Mouse (Mus musculus) heart, embryonic 14.5 days (tissue): ENCODE measurements around the gene Carm1. TPM values are rescaled to one million over a fixed set of nuclear protein-coding genes. Genes with fewer than 3 reads are reported as not detected.
"Not testable (repeated sequence)": the region's sequence is repeated elsewhere in the genome, so short reads cannot be mapped to it uniquely, and the experiment has no call there.

Source experiments
- ATAC-seq: fragments of 200-750 bp; cut with Nextera tagmentation; 2 replicates; pipeline ENCODE4 v1.8.0; 2017; ENCODE audit warnings: low read depth, moderate TSS enrichment; ENCODE audit not compliant: insufficient number of reproducible peaks, insufficient read depth, low FRiP score
- H3K27ac ChIP-seq, 2 experiments: fragments of 200-500 bp in 1 of 2; fragments of 300-500 bp in 1 of 2; sonication (generic) in 1 of 2; replicated peaks in 1 of 2; 2 replicates each; pipeline ENCODE4 v1.5.1; 2012 to 2014; ENCODE audit warnings: low read depth in 2 of 2, low read length in 2 of 2, control low read depth in 1 of 2, mild to moderate bottlenecking in 1 of 2, mixed read lengths in 1 of 2; ENCODE audit not compliant: control insufficient read depth in 1 of 2, insufficient read depth in 1 of 2
- H3K27me3 ChIP-seq: fragments of 300-500 bp; sonication (generic); 2 replicates; pipeline ENCODE4 v1.6.1; 2014; ENCODE audit warnings: mild to moderate bottlenecking, low read length, control low read depth; ENCODE audit not compliant: control insufficient read depth, insufficient read depth
- H3K36me3 ChIP-seq: fragments of 300-500 bp; sonication (generic); 2 replicates; pipeline ENCODE4 v1.6.1; 2014; ENCODE audit warnings: mild to moderate bottlenecking, control low read depth, low read length, mixed read lengths; ENCODE audit not compliant: control insufficient read depth, insufficient read depth
- H3K4me1 ChIP-seq, 2 experiments: fragments of 200-500 bp in 1 of 2; fragments of 300-500 bp in 1 of 2; sonication (generic) in 1 of 2; 2 replicates each; pipeline ENCODE4 v1.6.1; 2012 to 2014; ENCODE audit warnings: low read length in 2 of 2, control low read depth in 1 of 2, mixed read lengths in 1 of 2; ENCODE audit not compliant: control insufficient read depth in 2 of 2, insufficient read depth in 2 of 2
- H3K4me2 ChIP-seq: fragments of 300-500 bp; sonication (generic); 2 replicates; pipeline ENCODE4 v1.6.1; 2014; ENCODE audit warnings: mild to moderate bottlenecking, low read length
- H3K4me3 ChIP-seq, 2 experiments: fragments of 200-500 bp in 1 of 2; fragments of 300-500 bp in 1 of 2; sonication (generic) in 1 of 2; 2 replicates each; pipeline ENCODE4 v1.5.1; 2012 to 2014; ENCODE audit warnings: low read length in 2 of 2, mild to moderate bottlenecking in 2 of 2, control low read depth in 1 of 2, low read depth in 1 of 2, moderate library complexity in 1 of 2; ENCODE audit not compliant: control insufficient read depth in 1 of 2, insufficient read depth in 1 of 2
- H3K9ac ChIP-seq: fragments of 300-500 bp; sonication (generic); 2 replicates; pipeline ENCODE4 v1.6.1; 2014; ENCODE audit warnings: mild to moderate bottlenecking, low read length
- H3K9me3 ChIP-seq: fragments of 300-500 bp; sonication (generic); 2 replicates; pipeline ENCODE4 v1.6.1; 2016; ENCODE audit warnings: low read length, control low read depth; ENCODE audit not compliant: control insufficient read depth
- WGBS: fragments of 180-500 bp; shearing (Covaris S2); extraction: QIAGEN DNeasy Blood & Tissue Kit; methylation state at CpG from one replicate; pipeline ENCODE4 v1.1.7; 2014; 5-methylcytosine and 5-hydroxymethylcytosine counted together
- polyA plus RNA-seq: library from polyadenylated mRNA; unstranded; fragments of >200 nt; fragmentation: Nextera tagmentation; extraction: Ambion mirVana; gene quantifications from 2 replicates; pipeline ENCODE4 v1.2.1, GENCODE M21; 2014

Gene Carm1
- polyA plus RNA-seq, 1 experiment from 2014 or later = 38.1 TPM

- ATAC-seq = no peak
- H3K4me1 ChIP-seq = peaks cover 10 to 12% of the 10 kb centered on the region in 2 experiments
These were observed 37.8 kb upstream of the Carm1 start for GRCm38 (mm10) chr9:21508871-21509404.

GRCm38 (mm10) chr9:21509772-21510688 is 36.7 kb upstream of the Carm1 start, which contains the start of gene Tmed1:
TSS of gene Tmed1 (minus strand) at chr9:21510252.
- H3K9ac ChIP-seq = peak within 1 kb of the TSS; percentile 73
- H3K27me3 ChIP-seq = no peaks in the 10 kb centered on the region
- H3K36me3 ChIP-seq = peaks cover 40% of the 10 kb centered on the region
- no peaks in the 10 kb centered on the region for H3K9me3 ChIP-seq
- under 1% methylated on average over 44 of the region's 44 CpGs for WGBS
- peak within 1 kb of the TSS; percentile 76 for H3K4me2 ChIP-seq
- ATAC-seq = peak; percentile 94
- peak within 1 kb of the TSS; percentile 91 to 94 for H3K27ac ChIP-seq
- peaks cover 10 to 12% of the 10 kb centered on the region in 2 experiments for H3K4me1 ChIP-seq
- H3K4me3 ChIP-seq = peak within 1 kb of the TSS; percentile 55 to 93

More at GRCm38 (mm10) chr9:21508871-21509404, 37.8 kb upstream of the Carm1 start:
- Histone ChIP-seq H3K9ac (peak overlapping the region; percentile 73), H3K36me3 (peaks cover 51% of the 10 kb centered on the region), H3K4me2 (peak overlapping the region; percentile 76), H3K27me3 (no peaks in the 10 kb centered on the region), H3K4me3 (peak overlapping the region; percentile 55 to 93; a peak in 3 of 4 replicates), H3K27ac (no peak overlapping the region), H3K9me3 (no peaks in the 10 kb centered on the region)
- 79% methylated on average over 7 of the region's 7 CpGs for WGBS

GRCm38 (mm10) chr9:21510689-21511015 is 36.0 kb upstream of the Carm1 start:
- no peak for ATAC-seq
- Histone ChIP-seq H3K4me2 (peak overlapping the region; percentile 76), H3K9me3 (no peaks in the 10 kb centered on the region), H3K9ac (peak overlapping the region; percentile 73), H3K4me3 (peak overlapping the region; percentile 55 to 93), H3K27ac (peak overlapping the region; percentile 87 to 91), H3K27me3 (no peaks in the 10 kb centered on the region), H3K4me1 (peaks cover 10 to 12% of the 10 kb centered on the region in 2 experiments), H3K36me3 (peaks cover 34% of the 10 kb centered on the region)
- 2% methylated on average over 7 of the region's 7 CpGs for WGBS

GRCm38 (mm10) chr9:21511052-21511451 is 35.6 kb upstream of the Carm1 start:
- Histone ChIP-seq H3K9ac (peak overlapping the region; percentile 73), H3K27me3 (no peaks in the 10 kb centered on the region), H3K9me3 (no peaks in the 10 kb centered on the region), H3K4me3 (peak overlapping the region; percentile 55 to 93; a peak in 2 of 4 replicates), H3K36me3 (peaks cover 30% of the 10 kb centered on the region), H3K27ac (peak overlapping the region; percentile 87 to 91), H3K4me2 (peak overlapping the region; percentile 76), H3K4me1 (peaks cover 10 to 12% of the 10 kb centered on the region in 2 experiments)
- WGBS = 79% methylated on average over 9 of the region's 9 CpGs
- ATAC-seq = no peak

GRCm38 (mm10) chr9:21513466-21513865 is 33.2 kb upstream of the Carm1 start:
- H3K4me3 ChIP-seq = no peak overlapping the region
- no peak overlapping the region for H3K27ac ChIP-seq
- peaks cover 10 to 12% of the 10 kb centered on the region in 2 experiments for H3K4me1 ChIP-seq
- ATAC-seq = no peak
- H3K36me3 ChIP-seq = peaks cover 6% of the 10 kb centered on the region
- H3K9ac ChIP-seq = no peak overlapping the region
- no peaks in the 10 kb centered on the region for H3K27me3 ChIP-seq
- 93% methylated on average over 4 of the region's 4 CpGs for WGBS
- no peaks in the 10 kb centered on the region for H3K9me3 ChIP-seq
- H3K4me2 ChIP-seq = no peak overlapping the region

- Histone ChIP-seq H3K27me3 (no peaks in the 10 kb centered on the region), H3K36me3 (no peaks in the 10 kb centered on the region), H3K9me3 (no peaks in the 10 kb centered on the region), H3K9ac (no peak overlapping the region), H3K4me3 (no peak overlapping the region), H3K27ac (no peak overlapping the region), H3K4me1 (no peaks in the 10 kb centered on the region), H3K4me2 (no peak overlapping the region)
- WGBS = 73% methylated on average over 6 of the region's 6 CpGs
- no peak for ATAC-seq
These were observed 28.7 kb upstream of the Carm1 start for GRCm38 (mm10) chr9:21517947-21518495.

- 85% methylated on average over 6 of the region's 6 CpGs for WGBS
- not testable (repeated sequence) for H3K27ac ChIP-seq, H3K9ac ChIP-seq, H3K9me3 ChIP-seq, H3K4me3 ChIP-seq, H3K4me1 ChIP-seq, H3K4me2 ChIP-seq, ATAC-seq, H3K36me3 ChIP-seq, H3K27me3 ChIP-seq
These were observed 28.0 kb upstream of the Carm1 start for GRCm38 (mm10) chr9:21518690-21519089.
